Mouse (Mus musculus): ENCODE data around the gene Cox7a2l. TPM values are rescaled to one million over a fixed set of nuclear protein-coding genes. Genes with fewer than 3 reads are reported as not detected.

Gene Cox7a2l
- polyA plus RNA-seq, 1 experiment: 298 TPM

DNA sequence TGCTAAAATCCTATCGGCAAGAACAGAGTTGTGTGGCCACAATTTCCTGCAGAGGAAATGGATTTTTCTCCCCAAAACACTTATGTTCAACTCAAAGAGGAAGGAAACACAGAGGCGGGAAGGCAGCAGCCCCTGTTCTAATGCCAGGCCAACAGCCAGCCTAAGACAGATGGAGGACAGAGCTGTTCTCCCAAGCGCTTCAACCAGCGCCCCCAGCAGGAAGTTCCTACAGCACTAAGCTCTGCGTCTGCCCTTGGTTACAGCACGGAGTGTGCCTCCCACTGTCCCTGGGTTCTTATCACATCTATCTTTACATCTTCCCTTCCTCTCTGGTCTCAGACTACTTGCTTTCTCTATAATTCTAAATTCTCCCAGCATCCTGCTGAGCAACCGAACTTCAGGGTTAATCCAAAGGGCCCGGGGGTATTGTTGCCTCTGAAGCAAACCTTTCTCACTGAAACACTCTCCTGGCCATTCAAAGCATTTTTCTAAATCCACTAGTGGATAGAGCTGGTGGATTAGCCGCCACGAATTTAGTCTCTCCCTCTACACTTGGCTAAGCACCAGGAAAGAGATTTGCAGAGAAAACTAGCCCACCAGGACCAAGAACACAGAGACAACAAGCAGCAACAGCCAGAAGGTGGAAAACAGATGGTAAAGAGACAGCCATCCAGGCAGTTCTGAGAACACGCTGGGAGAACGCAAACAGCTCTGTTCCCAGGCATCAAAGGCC, 31.5 kb upstream of the Cox7a2l start:
- TF ChIP-seq TCF3 (IDR thresholded peaks at IDR 0.05; ENCODE audit: insufficient read length, low read depth) (no peak), POLR2A (IDR thresholded peaks at IDR 0.05; ENCODE audit: insufficient read length, low read depth) (no peak), REST (IDR thresholded peaks at IDR 0.05; ENCODE audit: insufficient read depth, insufficient read length) (no peak), POLR2AphosphoS2 (IDR thresholded peaks at IDR 0.05; ENCODE audit: insufficient read length, low read depth) (no peak), MAX (IDR thresholded peaks at IDR 0.05; ENCODE audit: low read depth) (no peak), USF1 (IDR thresholded peaks at IDR 0.05; ENCODE audit: low read depth) (no peak), MYOG (IDR thresholded peaks at IDR 0.05; ENCODE audit: control insufficient read depth in 1 of 3, insufficient read depth in 1 of 3, insufficient read length in 2 of 3, low read depth in 2 of 3) (no peak), TCF12 (IDR thresholded peaks at IDR 0.05; ENCODE audit: insufficient read depth, poor library complexity, severe bottlenecking) (no peak), MYOD1 (IDR thresholded peaks at IDR 0.05; ENCODE audit: control insufficient read depth in 1 of 3, insufficient read length in 2 of 3, low read depth in 2 of 3) (no peak), SRF (IDR thresholded peaks at IDR 0.05; ENCODE audit: control insufficient read depth, insufficient read length, low read depth) (no peak)
- Histone ChIP-seq H3ac (ENCODE audit: control insufficient read depth, insufficient read length) (no peak overlapping the region), H3K4me2 (ENCODE audit: low read depth) (no peak overlapping the region), H3K79me2 (ENCODE audit: control insufficient read depth, insufficient read depth) (no peaks in the 10 kb centered on the region), H3K4me3 (no peak overlapping the region), H3K27me3 (ENCODE audit: control insufficient read depth, insufficient read depth, insufficient read length) (no peaks in the 10 kb centered on the region), H3K36me3 (ENCODE audit: control insufficient read depth, insufficient read depth) (no peaks in the 10 kb centered on the region)

GRCm38 (mm10) chr17:83547145-83547544, 30.0 kb upstream of the Cox7a2l start:
- no peak overlapping the region for H3K4me3 ChIP-seq
- no peaks in the 10 kb centered on the region for H3K27me3 ChIP-seq (ENCODE audit: control insufficient read depth, insufficient read depth, insufficient read length)
- no peak overlapping the region for H3K4me2 ChIP-seq (ENCODE audit: low read depth)
- TF ChIP-seq TCF12 (IDR thresholded peaks at IDR 0.05; ENCODE audit: insufficient read depth, poor library complexity, severe bottlenecking): no peak
- no peak for TF ChIP-seq E2F4 (IDR thresholded peaks at IDR 0.05; ENCODE audit: insufficient read depth)
- TF ChIP-seq CEBPB (IDR thresholded peaks at IDR 0.05; ENCODE audit: insufficient read depth, poor library complexity, severe bottlenecking): no peak
- TF ChIP-seq REST (IDR thresholded peaks at IDR 0.05; ENCODE audit: insufficient read depth, insufficient read length): no peak
- TF ChIP-seq MYOD1 (IDR thresholded peaks at IDR 0.05; ENCODE audit: control insufficient read depth in 1 of 3, insufficient read length in 2 of 3, low read depth in 2 of 3): no peak
- no peak for TF ChIP-seq TCF3 (IDR thresholded peaks at IDR 0.05; ENCODE audit: insufficient read length, low read depth)
- TF ChIP-seq MAX (IDR thresholded peaks at IDR 0.05; ENCODE audit: low read depth): no peak
- TF ChIP-seq MYOG (IDR thresholded peaks at IDR 0.05; ENCODE audit: control insufficient read depth in 1 of 3, insufficient read depth in 1 of 3, insufficient read length in 2 of 3, low read depth in 2 of 3): no peak
- TF ChIP-seq POLR2A (IDR thresholded peaks at IDR 0.05; ENCODE audit: insufficient read length, low read depth): no peak
- no peak for TF ChIP-seq USF1 (IDR thresholded peaks at IDR 0.05; ENCODE audit: low read depth)
- H3ac ChIP-seq (ENCODE audit: control insufficient read depth, insufficient read length): no peak overlapping the region
- no peaks in the 10 kb centered on the region for H3K36me3 ChIP-seq (ENCODE audit: control insufficient read depth, insufficient read depth)
- H3K79me2 ChIP-seq (ENCODE audit: control insufficient read depth, insufficient read depth): no peaks in the 10 kb centered on the region

DNA sequence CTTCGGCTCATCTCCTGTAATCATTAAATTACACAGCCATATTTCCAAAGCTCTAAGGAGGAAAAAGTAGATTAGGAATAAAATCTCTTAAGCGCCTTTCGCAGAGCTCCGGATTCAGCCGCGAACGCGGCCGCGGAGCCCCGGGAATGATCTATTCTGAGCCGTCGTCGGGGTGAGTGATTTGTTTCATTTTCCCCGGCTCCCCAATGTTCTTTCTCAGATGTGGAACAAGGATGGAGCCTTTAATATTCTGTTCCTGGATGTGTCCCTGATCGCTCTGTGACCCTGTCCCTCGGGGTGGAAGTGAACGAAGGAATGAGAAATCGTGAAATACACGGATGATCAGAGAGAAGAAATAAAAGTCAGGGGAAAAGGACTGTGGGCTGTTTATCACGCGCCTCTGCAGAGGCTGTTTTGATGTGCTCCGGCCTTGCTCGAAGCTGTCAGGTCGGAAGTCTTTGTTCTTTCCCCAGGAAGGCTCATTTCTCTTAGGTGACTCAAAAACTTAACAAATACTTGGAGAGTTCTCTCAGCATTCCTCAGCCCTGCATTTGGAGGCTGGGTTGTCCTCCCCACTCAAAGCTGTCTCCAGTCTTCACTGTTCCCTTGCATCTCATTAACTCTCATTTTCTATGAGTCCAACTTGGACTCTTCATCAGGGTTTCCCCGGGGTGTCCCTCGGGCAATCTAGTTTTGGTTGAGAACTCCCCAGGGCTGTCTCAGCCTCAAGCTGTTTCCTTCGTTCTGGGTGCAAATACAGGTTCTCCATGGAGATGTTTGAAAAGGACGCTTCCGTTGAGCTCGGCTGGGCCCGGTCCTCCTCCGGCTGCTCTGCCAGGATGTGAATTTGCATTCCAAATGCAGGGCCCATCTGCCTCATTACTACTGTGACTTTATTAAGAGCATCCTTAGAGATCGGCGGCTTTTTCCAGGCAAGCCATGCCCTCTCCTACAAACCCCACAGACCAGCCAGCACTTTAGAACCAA, 28.9 kb upstream of the Cox7a2l start:
- H3ac ChIP-seq (ENCODE audit: control insufficient read depth, insufficient read length): no peak overlapping the region
- no peak overlapping the region for H3K4me2 ChIP-seq (ENCODE audit: low read depth)
- TF ChIP-seq REST (IDR thresholded peaks at IDR 0.05; ENCODE audit: insufficient read depth, insufficient read length): no peak
- H3K27me3 ChIP-seq (ENCODE audit: control insufficient read depth, insufficient read depth, insufficient read length): no peaks in the 10 kb centered on the region
- H3K4me3 ChIP-seq: no peak overlapping the region
- H3K36me3 ChIP-seq (ENCODE audit: control insufficient read depth, insufficient read depth): no peaks in the 10 kb centered on the region
- no peaks in the 10 kb centered on the region for H3K79me2 ChIP-seq (ENCODE audit: control insufficient read depth, insufficient read depth)

DNA sequence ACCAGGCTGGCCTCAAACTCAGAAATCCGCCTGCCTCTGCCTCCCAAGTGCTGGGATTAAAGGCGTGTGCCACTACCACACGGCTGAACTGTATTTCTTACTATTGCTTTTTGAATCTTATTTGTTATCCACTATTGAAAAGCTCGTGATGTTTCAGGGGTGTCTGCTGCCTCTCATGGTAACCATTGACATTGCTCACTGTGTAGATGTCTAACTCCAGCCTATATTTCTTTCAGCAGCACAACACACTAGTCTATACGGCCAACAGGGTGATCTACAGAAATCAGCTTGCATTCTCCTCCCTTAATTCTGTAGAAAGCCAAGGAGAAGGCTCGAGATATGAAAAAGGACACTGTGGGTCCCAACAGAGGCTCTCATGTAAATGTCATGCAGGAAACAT, 28.1 kb upstream of the Cox7a2l start:
- Histone ChIP-seq H3K4me2 (ENCODE audit: low read depth) (no peak overlapping the region), H3K4me3 (no peak overlapping the region), H3ac (ENCODE audit: control insufficient read depth, insufficient read length) (no peak overlapping the region), H3K79me2 (ENCODE audit: control insufficient read depth, insufficient read depth) (no peaks in the 10 kb centered on the region), H3K36me3 (ENCODE audit: control insufficient read depth, insufficient read depth) (no peaks in the 10 kb centered on the region), H3K27me3 (ENCODE audit: control insufficient read depth, insufficient read depth, insufficient read length) (no peaks in the 10 kb centered on the region)
- TF ChIP-seq CEBPB (IDR thresholded peaks at IDR 0.05; ENCODE audit: insufficient read depth, poor library complexity, severe bottlenecking): no peak
- no peak for TF ChIP-seq TCF12 (IDR thresholded peaks at IDR 0.05; ENCODE audit: insufficient read depth, poor library complexity, severe bottlenecking)
- no peak for TF ChIP-seq POLR2AphosphoS2 (IDR thresholded peaks at IDR 0.05; ENCODE audit: insufficient read length, low read depth)
- no peak for TF ChIP-seq USF1 (IDR thresholded peaks at IDR 0.05; ENCODE audit: low read depth)
- no peak for TF ChIP-seq SRF (IDR thresholded peaks at IDR 0.05; ENCODE audit: control insufficient read depth, insufficient read length, low read depth)
- TF ChIP-seq MYOG (IDR thresholded peaks at IDR 0.05; ENCODE audit: control insufficient read depth in 1 of 3, insufficient read depth in 1 of 3, insufficient read length in 2 of 3, low read depth in 2 of 3): no peak
- TF ChIP-seq POLR2A (IDR thresholded peaks at IDR 0.05; ENCODE audit: insufficient read length, low read depth): no peak

DNA sequence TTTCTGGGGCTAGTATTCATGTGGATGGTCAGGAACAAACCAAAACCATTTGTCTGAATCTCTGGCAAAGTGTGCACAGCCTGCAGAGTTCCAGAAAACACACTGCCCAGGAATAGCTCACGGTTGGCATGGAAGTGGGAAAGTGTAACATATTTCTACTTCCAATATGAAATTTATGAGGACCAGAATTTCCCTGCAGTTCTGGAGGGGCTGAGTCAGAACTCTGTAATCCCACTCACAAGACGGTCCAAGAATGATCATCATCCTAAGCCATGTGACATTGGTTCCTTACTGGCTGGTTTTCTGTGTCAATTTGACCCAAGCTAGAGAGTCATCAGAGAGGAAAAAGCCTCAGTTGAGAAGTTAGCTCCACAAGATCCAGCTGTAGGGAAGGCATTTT, 25.3 kb upstream of the Cox7a2l start:
- Histone ChIP-seq H3K27me3 (ENCODE audit: control insufficient read depth, insufficient read depth, insufficient read length) (no peaks in the 10 kb centered on the region), H3K4me3 (no peak overlapping the region), H3ac (ENCODE audit: control insufficient read depth, insufficient read length) (no peak overlapping the region), H3K36me3 (ENCODE audit: control insufficient read depth, insufficient read depth) (no peaks in the 10 kb centered on the region), H3K4me2 (ENCODE audit: low read depth) (no peak overlapping the region), H3K79me2 (ENCODE audit: control insufficient read depth, insufficient read depth) (no peaks in the 10 kb centered on the region)
- no peak for TF ChIP-seq POLR2AphosphoS2 (IDR thresholded peaks at IDR 0.05; ENCODE audit: insufficient read length, low read depth)
- no peak for TF ChIP-seq USF1 (IDR thresholded peaks at IDR 0.05; ENCODE audit: low read depth)
- no peak for TF ChIP-seq TCF3 (IDR thresholded peaks at IDR 0.05; ENCODE audit: insufficient read length, low read depth)
- no peak for TF ChIP-seq REST (IDR thresholded peaks at IDR 0.05; ENCODE audit: insufficient read depth, insufficient read length)
- no peak for TF ChIP-seq E2F4 (IDR thresholded peaks at IDR 0.05; ENCODE audit: insufficient read depth)
- no peak for TF ChIP-seq MAX (IDR thresholded peaks at IDR 0.05; ENCODE audit: low read depth)
- no peak for TF ChIP-seq CEBPB (IDR thresholded peaks at IDR 0.05; ENCODE audit: insufficient read depth, poor library complexity, severe bottlenecking)
- TF ChIP-seq SRF (IDR thresholded peaks at IDR 0.05; ENCODE audit: control insufficient read depth, insufficient read length, low read depth): no peak
- TF ChIP-seq POLR2A (IDR thresholded peaks at IDR 0.05; ENCODE audit: insufficient read length, low read depth): no peak
- TF ChIP-seq MYOD1 (IDR thresholded peaks at IDR 0.05; ENCODE audit: control insufficient read depth in 1 of 3, insufficient read length in 2 of 3, low read depth in 2 of 3): no peak
- no peak for TF ChIP-seq MYOG (IDR thresholded peaks at IDR 0.05; ENCODE audit: control insufficient read depth in 1 of 3, insufficient read depth in 1 of 3, insufficient read length in 2 of 3, low read depth in 2 of 3)
- no peak for TF ChIP-seq TCF12 (IDR thresholded peaks at IDR 0.05; ENCODE audit: insufficient read depth, poor library complexity, severe bottlenecking)
